ENCODE assay signal across 8 mouse cellular contexts in genomic region chr10:83637295-83637694, GRCm38 (mm10). TPM values are rescaled to one million over a fixed set of nuclear protein-coding genes. Genes with fewer than 3 reads are reported as not detected.
DNase-seq lines count a peak whose midpoint lies in the region; ATAC-seq lines count a peak whose summit lies in the region.

No protein-coding gene starts in this region.

- no peaks in the 10 kb centered on the region for H3K9me3 ChIP-seq in midbrain, embryonic 16.5 days (replicated peaks; ENCODE audit: control insufficient read depth, low read length, poor library complexity, severe bottlenecking)
- H3K9me3 ChIP-seq in midbrain, embryonic 11.5 days (ENCODE audit: control insufficient read depth, low read length) = no peaks in the 10 kb centered on the region

- H3K27me3 ChIP-seq in midbrain, embryonic 16.5 days (ENCODE audit: control insufficient read depth, insufficient read depth, low read depth, low read length) = no peaks in the 10 kb centered on the region
- no peaks in the 10 kb centered on the region for H3K27me3 ChIP-seq in midbrain, embryonic 11.5 days (ENCODE audit: control insufficient read depth, insufficient read depth, low read length)

- peaks cover 10% of the 10 kb centered on the region for H3K4me1 ChIP-seq in midbrain, embryonic 16.5 days (ENCODE audit: control insufficient read depth, insufficient read depth, low read length)
- peaks cover 11% of the 10 kb centered on the region for H3K4me1 ChIP-seq in midbrain, embryonic 11.5 days (ENCODE audit: control insufficient read depth, insufficient read depth, low read length)

- WGBS in midbrain, embryonic 16.5 days = 49% methylated on average over 6 of the region's 6 CpGs
- 67% methylated on average over 6 of the region's 6 CpGs for WGBS in midbrain, embryonic 11.5 days

- no peak overlapping the region for H3K4me3 ChIP-seq in midbrain, embryonic 16.5 days (ENCODE audit: low read depth, low read length)
- H3K4me3 ChIP-seq in midbrain, embryonic 11.5 days (ENCODE audit: low read depth, low read length) = no peak overlapping the region

- H3K27ac ChIP-seq in midbrain, embryonic 16.5 days (ENCODE audit: low read length) = 0 out of 2 replicates have a peak overlapping the region, but pooled peaks have one; percentile 2
- no peak overlapping the region for H3K27ac ChIP-seq in midbrain, embryonic 11.5 days (ENCODE audit: low read depth, low read length)

- no peaks in the 10 kb centered on the region for H3K36me3 ChIP-seq in midbrain, embryonic 16.5 days (ENCODE audit: control insufficient read depth, insufficient read depth, low read length)
- no peaks in the 10 kb centered on the region for H3K36me3 ChIP-seq in midbrain, embryonic 11.5 days (ENCODE audit: control insufficient read depth, insufficient read depth, low read length)

- no peak overlapping the region for H3K9ac ChIP-seq in midbrain, embryonic 16.5 days (ENCODE audit: low read depth, low read length)
- no peak overlapping the region for H3K9ac ChIP-seq in midbrain, embryonic 11.5 days (ENCODE audit: low read length)

- no peak for DNase-seq in midbrain, embryonic 11.5 days (ENCODE audit: low spot score, missing footprints)
- peak; percentile 50 to 65 for DNase-seq in cerebellum, postnatal 25 days
- peak; percentile 67 to 86 for DNase-seq in gastrocnemius, postnatal 4 days (ENCODE audit: low spot score in 2 of 2)
- DNase-seq in kidney, postnatal 14 days = peak; percentile 83
- DNase-seq in lung, adult 18-20 months = peak; percentile 87 to 90
- peak; percentile 55 for DNase-seq in right cerebral cortex, postnatal 4 days
- DNase-seq in thymus, postnatal 25 days = no peak

- H3K4me2 ChIP-seq in midbrain, embryonic 16.5 days (ENCODE audit: low read length) = no peak overlapping the region
- no peak overlapping the region for H3K4me2 ChIP-seq in midbrain, embryonic 11.5 days

- no peak for ATAC-seq in midbrain, embryonic 16.5 days
- ATAC-seq in midbrain, embryonic 11.5 days (ENCODE audit: low FRiP score) = no peak

RNA-seq across cellular contexts. Expression of gene Appl2, which starts 11.2 kb away (rescaled TPM):
- polyA plus RNA-seq in midbrain, embryonic 16.5 days (2015; fragmentation: Nextera tagmentation; extraction: Ambion mirVana) = 56.1 and 58.3 TPM in 2 replicates
- 28.2 and 28.7 TPM in 2 replicates for polyA plus RNA-seq in midbrain, embryonic 11.5 days (2014; fragmentation: Nextera tagmentation; extraction: Ambion mirVana)
- 10 to 100 TPM; 32.8 to 45.6 TPM for total RNA-seq in gastrocnemius, postnatal 4 days (2021)

Comparison
In these comparisons a context has a peak if more than half of its experiments do, and no peak if none do; other contexts are left out.
1. DNase-seq: peak in cerebellum, postnatal 25 days (2 of 2), gastrocnemius, postnatal 4 days (2 of 2), kidney, postnatal 14 days (single experiment), lung, adult 18-20 months (2 of 2) and right cerebral cortex, postnatal 4 days (single experiment); none in midbrain, embryonic 11.5 days (single experiment) and thymus, postnatal 25 days (single experiment).